Mouse (Mus musculus) liver, embryonic 13.5 days (tissue): ENCODE results near the gene Cep63. TPM values are rescaled to one million over a fixed set of nuclear protein-coding genes. Genes with fewer than 3 reads are reported as not detected.

Experiments used
- ATAC-seq: fragments of 200-750 bp; cut with Nextera tagmentation; 2 replicates; pipeline ENCODE4 v1.8.0; 2017; ENCODE audit warnings: low read depth, mild to moderate bottlenecking, moderate number of reproducible peaks, moderate library complexity
- DNase-seq: peaks from one replicate; pipeline ENCODE4 v3.0.0; 2022
- H3K27ac ChIP-seq: fragments of 300-500 bp; sonication (generic); 2 replicates; pipeline ENCODE4 v1.5.1; 2015; ENCODE audit warnings: moderate library complexity, mild to moderate bottlenecking, inconsistent platforms
- H3K27me3 ChIP-seq: fragments of 300-500 bp; sonication (generic); 2 replicates; pipeline ENCODE4 v1.6.1; 2015; ENCODE audit warnings: mild to moderate bottlenecking, inconsistent platforms
- H3K36me3 ChIP-seq: fragments of 300-500 bp; sonication (generic); 2 replicates; pipeline ENCODE4 v1.6.1; 2015; ENCODE audit warnings: mild to moderate bottlenecking, inconsistent platforms
- H3K4me1 ChIP-seq: fragments of 300-500 bp; sonication (generic); replicated peaks from 2 replicates; pipeline ENCODE4 v1.6.1; 2015; ENCODE audit warnings: inconsistent platforms
- H3K4me2 ChIP-seq: fragments of 300-500 bp; sonication (generic); 2 replicates; pipeline ENCODE4 v1.6.1; 2015; ENCODE audit warnings: inconsistent platforms, mild to moderate bottlenecking, moderate library complexity
- H3K4me3 ChIP-seq: fragments of 300-500 bp; sonication (generic); replicated peaks from 2 replicates; pipeline ENCODE4 v1.5.1; 2015; ENCODE audit warnings: mild to moderate bottlenecking, inconsistent platforms
- H3K9ac ChIP-seq: fragments of 300-500 bp; sonication (generic); 2 replicates; pipeline ENCODE4 v1.6.1; 2015; ENCODE audit warnings: mild to moderate bottlenecking, inconsistent platforms
- H3K9me3 ChIP-seq: fragments of 300-500 bp; sonication (generic); replicated peaks from 2 replicates; pipeline ENCODE4 v1.6.1; 2016; ENCODE audit warnings: inconsistent platforms
- WGBS: fragments of 180-500 bp; shearing (Covaris S2); methylation state at CpG from one replicate; pipeline ENCODE4 v1.1.7; 2015; ENCODE audit not compliant: insufficient replicate concordance; 5-methylcytosine and 5-hydroxymethylcytosine counted together
- polyA plus RNA-seq: library from polyadenylated mRNA; unstranded; fragments of >200 nt; fragmentation: Nextera tagmentation; extraction: Ambion mirVana; gene quantifications from 2 replicates; pipeline ENCODE4 v1.2.1, GENCODE M21; 2015

Cep63 gene
- polyA plus RNA-seq, 1 experiment from 2014 or later = 26.1 TPM

GRCm38 (mm10) chr9:102645119-102645695 is 18.9 kb upstream of the Cep63 start:
- Histone ChIP-seq H3K4me1 (0 out of 2 replicates have a peak, but pooled peaks cover 7% of the 10 kb centered on the region), H3K27me3 (0 out of 2 replicates have a peak, but pooled peaks cover 5% of the 10 kb centered on the region), H3K27ac (peak overlapping the region; percentile 39; the same call in 1 of the 2 replicates), H3K36me3 (no peaks in the 10 kb centered on the region), H3K4me3 (no peak overlapping the region), H3K4me2 (no peak overlapping the region), H3K9ac (no peak overlapping the region), H3K9me3 (no peaks in the 10 kb centered on the region)
- WGBS = 62% methylated on average over 3 of the region's 3 CpGs
- DNase-seq (no peak), ATAC-seq (no peak)

GRCm38 (mm10) chr9:102643486-102644101 is 17.3 kb upstream of the Cep63 start:
- H3K4me3 ChIP-seq = no peak overlapping the region
- H3K27ac ChIP-seq = peak overlapping the region; percentile 55
- H3K27me3 ChIP-seq = 0 out of 2 replicates have a peak, but pooled peaks cover 5% of the 10 kb centered on the region
- WGBS = 38% methylated on average over 10 of the region's 10 CpGs
- no peak for ATAC-seq
- H3K4me2 ChIP-seq = no peak overlapping the region
- no peak overlapping the region for H3K9ac ChIP-seq
- no peaks in the 10 kb centered on the region for H3K36me3 ChIP-seq
- H3K9me3 ChIP-seq = no peaks in the 10 kb centered on the region
- 0 out of 2 replicates have a peak, but pooled peaks cover 7% of the 10 kb centered on the region for H3K4me1 ChIP-seq
- no peak for DNase-seq

- H3K9ac ChIP-seq = no peak overlapping the region
- H3K4me2 ChIP-seq = no peak overlapping the region
- peak overlapping the region; percentile 55 for H3K27ac ChIP-seq
- H3K9me3 ChIP-seq = no peaks in the 10 kb centered on the region
- no peak overlapping the region for H3K4me3 ChIP-seq
- H3K36me3 ChIP-seq = no peaks in the 10 kb centered on the region
- ATAC-seq (no peak), DNase-seq (no peak)
- 0 out of 2 replicates have a peak, but pooled peaks cover 7% of the 10 kb centered on the region for H3K4me1 ChIP-seq
- WGBS = 45% methylated on average over 8 of the region's 8 CpGs
- H3K27me3 ChIP-seq = 0 out of 2 replicates have a peak, but pooled peaks cover 5% of the 10 kb centered on the region
Measured at GRCm38 (mm10) chr9:102643071-102643485, 16.7 kb upstream of the Cep63 start.

- 0 out of 2 replicates have a peak, but pooled peaks cover 7% of the 10 kb centered on the region for H3K4me1 ChIP-seq
- H3K4me2 ChIP-seq = no peak overlapping the region
- 59% methylated on average over 6 of the region's 6 CpGs for WGBS
- H3K4me3 ChIP-seq = no peak overlapping the region
- no peak for ATAC-seq
- no peak overlapping the region for H3K9ac ChIP-seq
- 0 out of 2 replicates have a peak, but pooled peaks cover 5% of the 10 kb centered on the region for H3K27me3 ChIP-seq
- H3K36me3 ChIP-seq = no peaks in the 10 kb centered on the region
- DNase-seq = no peak
- no peak overlapping the region for H3K27ac ChIP-seq
- H3K9me3 ChIP-seq = no peaks in the 10 kb centered on the region
Measured at GRCm38 (mm10) chr9:102641531-102641930, 15.2 kb upstream of the Cep63 start.

GRCm38 (mm10) chr9:102639510-102639909 is 13.2 kb upstream of the Cep63 start:
- H3K27me3 ChIP-seq = 0 out of 2 replicates have a peak, but pooled peaks cover 5% of the 10 kb centered on the region
- ATAC-seq (no peak), DNase-seq (no peak)
- H3K4me2 ChIP-seq = no peak overlapping the region
- H3K27ac ChIP-seq = peak overlapping the region; percentile 23; the same call in 1 of the 2 replicates
- no peak overlapping the region for H3K9ac ChIP-seq
- 61% methylated on average over 8 of the region's 8 CpGs for WGBS
- H3K9me3 ChIP-seq = no peaks in the 10 kb centered on the region
- no peak overlapping the region for H3K4me3 ChIP-seq
- H3K36me3 ChIP-seq = no peaks in the 10 kb centered on the region
- 0 out of 2 replicates have a peak, but pooled peaks cover 7% of the 10 kb centered on the region for H3K4me1 ChIP-seq

- no peak for ATAC-seq
- Histone ChIP-seq H3K9ac (no peak overlapping the region), H3K9me3 (no peaks in the 10 kb centered on the region), H3K27me3 (0 out of 2 replicates have a peak, but pooled peaks cover 5% of the 10 kb centered on the region), H3K4me2 (no peak overlapping the region), H3K27ac (no peak overlapping the region), H3K36me3 (0 out of 2 replicates have a peak, but pooled peaks cover 2% of the 10 kb centered on the region), H3K4me3 (no peak overlapping the region), H3K4me1 (0 out of 2 replicates have a peak, but pooled peaks cover 3% of the 10 kb centered on the region)
- DNase-seq = no peak
- 63% methylated on average over 7 of the region's 7 CpGs for WGBS
Measured at GRCm38 (mm10) chr9:102638963-102639362, 12.6 kb upstream of the Cep63 start.

GRCm38 (mm10) chr9:102637115-102637514 is 10.8 kb upstream of the Cep63 start:
- no peaks in the 10 kb centered on the region for H3K4me1 ChIP-seq
- H3K9me3 ChIP-seq = no peaks in the 10 kb centered on the region
- H3K9ac ChIP-seq = no peak overlapping the region
- no peak overlapping the region for H3K27ac ChIP-seq
- WGBS = 49% methylated on average over 4 of the region's 4 CpGs
- ATAC-seq = no peak
- H3K36me3 ChIP-seq = 0 out of 2 replicates have a peak, but pooled peaks cover 6% of the 10 kb centered on the region
- no peak overlapping the region for H3K4me3 ChIP-seq
- H3K27me3 ChIP-seq = no peaks in the 10 kb centered on the region
- DNase-seq = no peak
- H3K4me2 ChIP-seq = no peak overlapping the region

- 2% methylated on average over 4 of the region's 4 CpGs for WGBS
Measured at GRCm38 (mm10) chr9:102636553-102636952, 10.2 kb upstream of the Cep63 start.

GRCm38 (mm10) chr9:102634453-102634852 is 8.1 kb upstream of the Cep63 start:
- H3K27ac ChIP-seq = no peak overlapping the region
- H3K9ac ChIP-seq = no peak overlapping the region
- DNase-seq = no peak
- 77% methylated on average over 8 of the region's 8 CpGs for WGBS
- H3K4me3 ChIP-seq = no peak overlapping the region
- no peaks in the 10 kb centered on the region for H3K4me1 ChIP-seq
- no peaks in the 10 kb centered on the region for H3K27me3 ChIP-seq
- ATAC-seq = no peak
- H3K4me2 ChIP-seq = no peak overlapping the region
- 0 out of 2 replicates have a peak, but pooled peaks cover 8% of the 10 kb centered on the region for H3K36me3 ChIP-seq
- no peaks in the 10 kb centered on the region for H3K9me3 ChIP-seq

More at GRCm38 (mm10) chr9:102636553-102636952, 10.2 kb upstream of the Cep63 start:
- Histone ChIP-seq H3K9me3 (no peaks in the 10 kb centered on the region), H3K27ac (no peak overlapping the region), H3K4me3 (no peak overlapping the region), H3K9ac (no peak overlapping the region), H3K4me1 (no peaks in the 10 kb centered on the region), H3K4me2 (no peak overlapping the region), H3K36me3 (0 out of 2 replicates have a peak, but pooled peaks cover 8% of the 10 kb centered on the region), H3K27me3 (no peaks in the 10 kb centered on the region)
- ATAC-seq (no peak), DNase-seq (no peak)

GRCm38 (mm10) chr9:102632923-102633537 is 6.7 kb upstream of the Cep63 start:
- no peak overlapping the region for H3K4me2 ChIP-seq
- 50% methylated on average over 1 of the region's 1 CpGs for WGBS

GRCm38 (mm10) chr9:102632173-102632572 is 5.8 kb upstream of the Cep63 start:
- Histone ChIP-seq H3K36me3 (0 out of 2 replicates have a peak, but pooled peaks cover 8% of the 10 kb centered on the region), H3K4me3 (no peak overlapping the region), H3K4me2 (no peak overlapping the region), H3K4me1 (peaks cover 20% of the 10 kb centered on the region), H3K27me3 (no peaks in the 10 kb centered on the region), H3K9me3 (no peaks in the 10 kb centered on the region), H3K9ac (no peak overlapping the region), H3K27ac (no peak overlapping the region)
- ATAC-seq (no peak), DNase-seq (no peak)
- 83% methylated on average over 4 of the region's 4 CpGs for WGBS

More at GRCm38 (mm10) chr9:102632923-102633537, 6.7 kb upstream of the Cep63 start:
- H3K4me3 ChIP-seq = no peak overlapping the region
- no peaks in the 10 kb centered on the region for H3K9me3 ChIP-seq
- no peak overlapping the region for H3K9ac ChIP-seq
- no peak overlapping the region for H3K27ac ChIP-seq
- DNase-seq (peak; percentile 29), ATAC-seq (peak; percentile 51; the same call in 1 of the 2 replicates)
- H3K36me3 ChIP-seq = 0 out of 2 replicates have a peak, but pooled peaks cover 8% of the 10 kb centered on the region
- no peaks in the 10 kb centered on the region for H3K27me3 ChIP-seq
- peaks cover 12% of the 10 kb centered on the region for H3K4me1 ChIP-seq
